15 mouse cellular contexts compared by ENCODE assay signal in the genomic region with DNA sequence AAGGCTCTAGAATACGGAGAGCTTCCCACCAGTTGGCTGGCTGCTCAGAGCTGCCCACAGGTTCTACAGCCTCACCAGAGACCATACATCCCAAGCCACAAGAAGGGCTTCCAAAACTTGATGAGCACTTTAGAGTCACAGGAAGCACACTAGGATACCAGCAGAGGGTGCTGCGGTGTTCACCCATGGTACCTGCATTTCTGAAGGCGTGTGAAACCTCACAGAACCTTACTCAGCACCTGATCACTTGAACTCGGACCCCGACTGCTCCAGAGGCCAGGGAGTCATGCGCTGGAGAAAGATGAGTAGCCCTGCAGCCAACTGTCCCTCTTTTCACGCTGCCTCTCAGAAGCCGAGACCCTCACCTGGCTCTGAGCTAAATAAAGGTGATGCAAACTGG.
DNase-seq lines count a peak whose midpoint lies in the region; ATAC-seq and TF ChIP-seq lines count a peak whose summit lies in the region.
"Had no signal": no experiment of that assay in that cellular context is flagged by ENCODE, and none has a peak within 500 bp of the region (broad histone marks: within the 10 kb centered on the region; RNA-seq: fewer than 3 reads in every experiment).

No protein-coding gene starts in this region.

- no peak for ATAC-seq in hindbrain, embryonic 14.5 days (ENCODE audit: low FRiP score)
- ATAC-seq in lung, embryonic 14.5 days (ENCODE audit: insufficient read depth): no peak
- ATAC-seq: intestine, embryonic 16.5 days had no signal

- no peak overlapping the region for H3K4me3 ChIP-seq in hindbrain, embryonic 14.5 days (replicated peaks; ENCODE audit: low read length)
- H3K4me3 ChIP-seq in hindbrain, embryonic 10.5 days: no peak overlapping the region
- H3K4me3 ChIP-seq in lung, embryonic 14.5 days (ENCODE audit: low read depth, low read length): no peak overlapping the region
- H3K4me3 ChIP-seq: embryonic facial prominence, embryonic 13.5 days; liver, embryonic 13.5 days had no signal

- H3K4me1 ChIP-seq in hindbrain, embryonic 14.5 days (replicated peaks; ENCODE audit: control insufficient read depth, insufficient read depth, low read length): no peaks in the 10 kb centered on the region
- H3K4me1 ChIP-seq in hindbrain, embryonic 10.5 days (replicated peaks): no peaks in the 10 kb centered on the region
- no peaks in the 10 kb centered on the region for H3K4me1 ChIP-seq in lung, embryonic 14.5 days (ENCODE audit: insufficient read depth)
- H3K4me1 ChIP-seq: embryonic facial prominence, embryonic 13.5 days; liver, embryonic 13.5 days had no signal

- H3K9me3 ChIP-seq in hindbrain, embryonic 14.5 days (ENCODE audit: control insufficient read depth, low read length): no peaks in the 10 kb centered on the region
- no peaks in the 10 kb centered on the region for H3K9me3 ChIP-seq in hindbrain, embryonic 10.5 days
- H3K9me3 ChIP-seq in lung, embryonic 14.5 days (ENCODE audit: low read depth, low read length): no peaks in the 10 kb centered on the region
- H3K9me3 ChIP-seq: embryonic facial prominence, embryonic 13.5 days; liver, embryonic 13.5 days had no signal

- H3K9ac ChIP-seq in hindbrain, embryonic 14.5 days: no peak overlapping the region
- no peak overlapping the region for H3K9ac ChIP-seq in lung, embryonic 14.5 days
- H3K9ac ChIP-seq: embryonic facial prominence, embryonic 13.5 days; liver, embryonic 13.5 days had no signal

- WGBS in hindbrain, embryonic 14.5 days: 86% methylated on average over 8 of the region's 8 CpGs
- WGBS in hindbrain, embryonic 10.5 days: 92% methylated on average over 8 of the region's 8 CpGs
- WGBS in lung, embryonic 14.5 days: 89% methylated on average over 8 of the region's 8 CpGs

- H3K4me2 ChIP-seq in hindbrain, embryonic 14.5 days (replicated peaks): no peak overlapping the region
- no peak overlapping the region for H3K4me2 ChIP-seq in lung, embryonic 14.5 days
- H3K4me2 ChIP-seq: embryonic facial prominence, embryonic 13.5 days; liver, embryonic 13.5 days had no signal

- peak; percentile 29 for TF ChIP-seq CTCF in lung, embryonic 14.5 days (IDR thresholded peaks at IDR 0.05; ENCODE audit: low read depth)

- H3K36me3 ChIP-seq in hindbrain, embryonic 14.5 days (replicated peaks; ENCODE audit: control insufficient read depth, insufficient read depth): peaks cover 72% of the 10 kb centered on the region
- peaks cover 100% of the 10 kb centered on the region for H3K36me3 ChIP-seq in hindbrain, embryonic 10.5 days
- H3K36me3 ChIP-seq in lung, embryonic 14.5 days (ENCODE audit: insufficient read depth): peaks cover 95% of the 10 kb centered on the region

- 0 out of 2 replicates have a peak overlapping the region, but pooled peaks have one; percentile 38 for H3K27ac ChIP-seq in hindbrain, embryonic 14.5 days
- H3K27ac ChIP-seq in hindbrain, embryonic 10.5 days: no peak overlapping the region
- H3K27ac ChIP-seq in lung, embryonic 14.5 days (ENCODE audit: low read depth): no peak overlapping the region
- H3K27ac ChIP-seq: embryonic facial prominence, embryonic 13.5 days; liver, embryonic 13.5 days had no signal

- no peak for DNase-seq in hindbrain, embryonic 14.5 days (ENCODE audit: low spot score)
- no peak for DNase-seq in hindbrain, embryonic 10.5 days (ENCODE audit: low spot score)
- no peak for DNase-seq in lung, embryonic 14.5 days
- no peak for DNase-seq in lung, postnatal 4 days
- DNase-seq in ES-CJ7 (ENCODE audit: low read depth, low spot score) (peak; percentile 34), ZHBTc4 (ENCODE audit: low read depth, low spot score) (peak; percentile 37)
- DNase-seq in embryo, embryonic 10.5 days (ENCODE audit: low spot score): no peak
- no peak for DNase-seq in gastrocnemius, postnatal 4 days (ENCODE audit: low spot score in 2 of 2)
- DNase-seq: cerebellum, adult 8-10 months; gastrocnemius, postnatal 25 days; heart, postnatal 14 days; liver, embryonic 13.5 days had no signal

- no peaks in the 10 kb centered on the region for H3K27me3 ChIP-seq in hindbrain, embryonic 14.5 days (ENCODE audit: control insufficient read depth, insufficient read depth, low read length)
- no peaks in the 10 kb centered on the region for H3K27me3 ChIP-seq in hindbrain, embryonic 10.5 days (ENCODE audit: insufficient read depth, poor library complexity, severe bottlenecking)
- no peaks in the 10 kb centered on the region for H3K27me3 ChIP-seq in lung, embryonic 14.5 days (ENCODE audit: insufficient read depth, low read length)
- H3K27me3 ChIP-seq: CH12.LX; embryonic facial prominence, embryonic 13.5 days; liver, embryonic 13.5 days had no signal

Comparison
In these comparisons a context has a peak if more than half of its experiments do, and no peak if none do; other contexts are left out.
1. DNase-seq: peak in ES-CJ7 (single experiment) and ZHBTc4 (single experiment); none in hindbrain, embryonic 14.5 days (single experiment), hindbrain, embryonic 10.5 days (single experiment), lung, embryonic 14.5 days (single experiment), lung, postnatal 4 days (0 of 2), embryo, embryonic 10.5 days (single experiment) and gastrocnemius, postnatal 4 days (0 of 2).